Mouse (Mus musculus) cerebellum, postnatal 4 days (tissue): ENCODE results near the gene Cntnap2.

Source experiments
- DNase-seq, 2 experiments: peaks; one replicate each; pipeline ENCODE4 v3.0.0; 2022; ENCODE audit warnings: low spot score in 2 of 2, mixed read lengths in 1 of 2

The Cntnap2 gene

DNA sequence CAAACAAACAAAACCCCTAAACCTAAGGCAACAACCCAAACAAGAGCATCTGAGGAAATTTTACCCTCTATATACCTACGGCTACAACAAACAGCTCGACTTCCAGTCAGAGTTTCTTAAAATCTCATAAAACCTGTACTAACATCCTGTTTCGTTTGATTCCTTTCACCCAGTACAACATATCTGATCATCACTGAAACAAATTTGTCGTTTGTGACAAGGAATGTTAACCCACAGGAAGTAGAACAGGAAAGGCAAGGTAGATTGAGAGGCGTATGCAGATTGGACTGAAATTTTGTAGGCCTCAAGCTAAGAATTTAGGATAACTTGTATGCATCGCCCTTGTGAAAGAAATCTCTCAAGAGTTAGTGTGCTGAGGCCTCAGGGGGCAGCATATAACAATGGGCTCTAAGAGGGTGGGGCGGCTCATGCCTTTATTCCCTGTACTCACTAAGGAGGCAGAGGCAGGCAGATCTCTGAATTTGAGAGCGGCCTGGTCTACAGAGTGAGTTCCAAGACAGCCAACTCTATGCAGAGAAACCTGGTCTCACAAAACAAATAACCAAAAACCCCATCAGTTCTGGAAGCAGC lies 2291.0 kb downstream of the Cntnap2 start:
- DNase-seq = no peak
